Mouse (Mus musculus): ENCODE data around the gene Qsox1. TPM values are rescaled to one million over a fixed set of nuclear protein-coding genes. Genes with fewer than 3 reads are reported as not detected.

The Qsox1 gene
- polyA plus RNA-seq, 1 experiment from 2014 or later = 18.6 TPM

- no peaks in the 10 kb centered on the region for H3K27me3 ChIP-seq (ENCODE audit: insufficient read depth, poor library complexity, severe bottlenecking)
- no peak overlapping the region for H3K27ac ChIP-seq
- no peaks in the 10 kb centered on the region for H3K4me1 ChIP-seq
- H3K9me3 ChIP-seq = no peaks in the 10 kb centered on the region
- no peaks in the 10 kb centered on the region for H3K36me3 ChIP-seq
- no peak overlapping the region for H3K4me3 ChIP-seq
- WGBS = 89% methylated on average over 5 of the region's 5 CpGs
- DNase-seq (ENCODE audit: low spot score) = no peak
These were observed 8.0 kb upstream of the Qsox1 start for GRCm38 (mm10) chr1:155820646-155821045.

GRCm38 (mm10) chr1:155816167-155816566 lies 3.5 kb upstream of the Qsox1 start:
- H3K27ac ChIP-seq = no peak overlapping the region
- no peaks in the 10 kb centered on the region for H3K36me3 ChIP-seq
- DNase-seq (ENCODE audit: low spot score) = no peak
- H3K4me3 ChIP-seq = no peak overlapping the region
- WGBS = 65% methylated on average over 2 of the region's 2 CpGs
- H3K4me1 ChIP-seq = peaks cover 16% of the 10 kb centered on the region; the same call in 1 of the 2 replicates
- H3K27me3 ChIP-seq (ENCODE audit: insufficient read depth, poor library complexity, severe bottlenecking) = 0 out of 2 replicates have a peak, but pooled peaks cover 6% of the 10 kb centered on the region
- H3K9me3 ChIP-seq = no peaks in the 10 kb centered on the region

DNA sequence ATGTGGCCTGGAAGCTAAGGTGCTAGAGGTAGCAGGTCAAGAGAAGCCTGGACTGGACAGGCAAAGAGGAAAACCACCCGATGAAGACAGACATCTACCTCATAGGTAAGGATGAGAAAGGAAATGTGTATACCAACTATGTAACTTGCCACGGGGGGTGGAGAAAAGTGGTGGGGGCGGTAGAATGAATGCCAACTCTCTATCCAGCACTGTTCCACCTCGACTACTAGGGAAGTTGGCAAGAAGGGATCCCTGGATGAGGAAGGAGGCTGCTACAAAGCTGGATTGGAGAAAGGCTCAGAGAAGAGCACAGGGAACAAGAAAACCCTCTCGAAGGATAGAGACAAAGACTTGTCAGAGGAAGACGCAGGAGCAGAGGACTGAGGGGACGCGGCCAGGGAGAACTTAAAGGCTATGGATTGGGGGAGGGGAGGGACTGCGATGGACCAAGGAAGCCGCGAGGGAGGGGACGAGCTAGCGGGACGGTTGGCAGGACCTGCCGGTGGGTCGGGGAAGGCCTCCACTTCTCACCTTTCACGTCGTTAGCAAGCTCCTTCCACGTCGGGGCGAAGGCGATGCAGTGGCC lies 601 bp downstream of the Qsox1 start:
- no peaks in the 10 kb centered on the region for H3K9me3 ChIP-seq
- H3K27me3 ChIP-seq (ENCODE audit: insufficient read depth, poor library complexity, severe bottlenecking) = 0 out of 2 replicates have a peak, but pooled peaks cover 6% of the 10 kb centered on the region
- peak overlapping the region; percentile 84 for H3K27ac ChIP-seq
- 4% methylated on average over 22 of the region's 22 CpGs for WGBS
- DNase-seq (ENCODE audit: low spot score) = no peak
- H3K4me1 ChIP-seq = peaks cover 34% of the 10 kb centered on the region
- H3K36me3 ChIP-seq = no peaks in the 10 kb centered on the region
- peak overlapping the region; percentile 74 for H3K4me3 ChIP-seq

DNA sequence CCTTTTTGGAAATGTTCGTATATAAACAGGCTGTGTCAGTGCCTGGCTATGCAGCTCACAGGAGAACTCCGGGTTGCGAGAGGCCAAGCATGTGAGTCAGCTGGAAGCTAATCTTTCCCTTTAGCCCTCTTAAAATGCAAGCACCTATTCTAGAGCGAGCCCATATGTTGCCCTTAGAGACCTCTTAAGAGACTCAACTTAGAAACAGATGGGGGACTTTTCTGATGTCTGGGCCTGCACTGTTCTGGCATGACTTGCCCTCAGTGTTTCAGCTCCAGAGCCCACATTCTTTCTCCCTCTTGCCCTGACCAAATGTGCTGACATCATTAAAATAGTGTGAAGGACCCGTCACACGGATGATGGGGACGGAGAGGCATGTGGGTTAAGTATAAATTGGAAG lies 2.1 kb downstream of the Qsox1 start:
- Histone ChIP-seq H3K27ac (peak overlapping the region; percentile 73; the same call in 1 of the 2 replicates), H3K4me3 (peak overlapping the region; percentile 27; the same call in 1 of the 2 replicates), H3K27me3 (ENCODE audit: insufficient read depth, poor library complexity, severe bottlenecking) (0 out of 2 replicates have a peak, but pooled peaks cover 6% of the 10 kb centered on the region), H3K9me3 (no peaks in the 10 kb centered on the region), H3K4me1 (peaks cover 34% of the 10 kb centered on the region), H3K36me3 (no peaks in the 10 kb centered on the region)
- WGBS = 46% methylated on average over 7 of the region's 7 CpGs
- DNase-seq (ENCODE audit: low spot score) = no peak

- H3K4me3 ChIP-seq = 0 out of 2 replicates have a peak overlapping the region, but pooled peaks have one; percentile 27
- DNase-seq (ENCODE audit: low spot score) = no peak
These were observed 2.8 kb downstream of the Qsox1 start for GRCm38 (mm10) chr1:155809706-155810442.

DNA sequence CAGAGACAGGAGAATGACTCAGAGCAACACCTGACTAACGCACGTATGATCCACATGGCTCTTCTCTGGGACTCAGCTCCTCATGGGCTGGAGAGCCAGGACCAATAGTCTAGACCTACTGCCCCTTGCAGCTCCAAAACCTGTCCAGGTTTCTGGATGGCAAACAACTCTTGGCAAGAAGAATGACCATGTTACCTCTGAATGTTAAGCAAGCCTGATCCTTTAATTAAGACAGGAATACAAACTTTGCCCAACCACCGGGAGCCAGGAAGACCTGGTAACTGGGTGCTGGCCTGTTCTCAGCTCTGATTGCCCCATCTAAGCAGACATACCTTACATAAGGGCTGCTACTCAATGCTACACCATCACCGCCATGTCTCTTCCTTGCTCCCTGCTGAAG lies 4.4 kb downstream of the Qsox1 start:
- Histone ChIP-seq H3K9me3 (no peaks in the 10 kb centered on the region), H3K27me3 (ENCODE audit: insufficient read depth, poor library complexity, severe bottlenecking) (no peaks in the 10 kb centered on the region), H3K4me1 (peaks cover 31% of the 10 kb centered on the region), H3K27ac (no peak overlapping the region), H3K36me3 (peaks cover 7% of the 10 kb centered on the region; the same call in 1 of the 2 replicates), H3K4me3 (no peak overlapping the region)
- no peak for DNase-seq (ENCODE audit: low spot score)
- WGBS = 87% methylated on average over 4 of the region's 4 CpGs

More at GRCm38 (mm10) chr1:155809706-155810442, 2.8 kb downstream of the Qsox1 start:
- peak overlapping the region; percentile 73 for H3K27ac ChIP-seq
- peaks cover 34% of the 10 kb centered on the region for H3K4me1 ChIP-seq
- 0 out of 2 replicates have a peak, but pooled peaks cover 4% of the 10 kb centered on the region for H3K27me3 ChIP-seq (ENCODE audit: insufficient read depth, poor library complexity, severe bottlenecking)
- no peaks in the 10 kb centered on the region for H3K36me3 ChIP-seq
- 65% methylated on average over 10 of the region's 10 CpGs for WGBS
- H3K9me3 ChIP-seq = no peaks in the 10 kb centered on the region

- no peak for DNase-seq (ENCODE audit: low spot score)
- peaks cover 12% of the 10 kb centered on the region for H3K4me1 ChIP-seq
- H3K9me3 ChIP-seq = no peaks in the 10 kb centered on the region
- peaks cover 28% of the 10 kb centered on the region for H3K36me3 ChIP-seq
- no peak overlapping the region for H3K27ac ChIP-seq
- H3K4me3 ChIP-seq = no peak overlapping the region
- WGBS = 85% methylated on average over 9 of the region's 9 CpGs
- H3K27me3 ChIP-seq (ENCODE audit: insufficient read depth, poor library complexity, severe bottlenecking) = no peaks in the 10 kb centered on the region
These were observed 7.1 kb downstream of the Qsox1 start for GRCm38 (mm10) chr1:155805607-155806006.

DNA sequence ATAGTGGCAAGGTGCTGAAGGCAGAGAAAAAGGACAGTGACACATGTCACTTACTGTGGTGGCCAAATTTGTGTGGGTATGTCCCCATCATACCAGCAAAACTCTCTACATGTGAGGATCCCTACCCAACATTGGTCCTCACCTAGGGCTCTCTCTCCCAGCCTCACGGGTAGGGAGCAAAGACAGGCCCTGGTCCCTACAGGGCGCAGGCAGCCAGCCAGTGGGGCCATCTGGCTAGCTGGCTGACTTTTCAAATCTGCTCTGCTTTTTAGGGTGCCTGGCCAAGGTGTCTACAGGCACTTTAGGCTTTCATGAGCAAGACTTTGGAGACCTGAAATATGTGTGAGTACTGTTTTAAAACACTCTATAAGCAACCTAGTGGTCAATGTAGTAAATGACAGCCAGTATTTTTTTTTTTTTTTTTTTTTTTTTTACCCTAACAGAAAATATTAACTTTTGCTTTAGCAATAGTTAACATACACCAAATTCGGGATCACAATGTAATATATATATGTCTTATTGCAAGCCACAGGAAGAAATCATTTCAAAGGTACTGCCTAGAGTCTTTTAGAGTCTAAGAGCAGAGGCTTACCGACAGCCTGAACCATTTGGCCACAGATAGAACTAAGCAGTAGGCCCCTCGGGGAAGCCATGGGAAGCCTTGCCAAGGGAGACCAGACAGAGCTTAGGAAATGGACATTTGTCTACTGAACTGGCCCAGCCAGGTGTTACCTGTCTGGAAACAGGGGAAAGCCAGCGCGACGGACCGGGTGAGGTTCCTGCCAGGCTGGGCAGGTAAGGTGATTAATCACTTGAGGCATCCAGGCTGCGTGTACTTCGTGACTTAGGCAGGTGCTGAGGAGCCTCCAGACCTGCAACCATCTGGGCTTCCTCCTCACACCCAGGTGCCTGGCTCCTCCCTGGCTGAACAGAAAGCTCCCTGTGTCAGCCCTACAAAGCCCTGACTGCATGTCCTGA lies 11.4 kb downstream of the Qsox1 start:
- no peak overlapping the region for H3K4me3 ChIP-seq
- H3K9me3 ChIP-seq = no peaks in the 10 kb centered on the region
- WGBS = 87% methylated on average over 11 of the region's 11 CpGs
- peaks cover 14% of the 10 kb centered on the region for H3K4me1 ChIP-seq
- no peak for DNase-seq (ENCODE audit: low spot score)
- no peaks in the 10 kb centered on the region for H3K27me3 ChIP-seq (ENCODE audit: insufficient read depth, poor library complexity, severe bottlenecking)
- H3K36me3 ChIP-seq = peaks cover 44% of the 10 kb centered on the region
- no peak overlapping the region for H3K27ac ChIP-seq

DNA sequence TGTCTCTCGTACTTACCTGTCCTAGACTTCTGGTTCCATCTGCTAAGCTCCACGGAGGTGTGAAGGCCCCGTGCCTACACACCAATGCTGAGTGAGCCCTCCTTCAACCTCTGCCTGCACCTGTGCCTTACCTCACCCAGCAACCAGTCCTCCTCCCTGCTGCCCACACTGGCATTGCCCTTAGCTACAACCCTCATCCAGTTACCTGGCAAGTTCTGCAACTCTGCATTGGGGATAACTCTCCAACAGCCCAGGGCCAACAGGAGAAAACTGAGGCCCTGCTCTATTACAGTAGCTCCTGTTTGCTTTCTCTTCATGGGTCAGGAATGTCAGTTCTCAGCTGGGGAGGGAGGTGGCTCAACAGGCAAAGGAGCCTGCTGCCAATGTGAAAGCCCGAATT lies 14.7 kb downstream of the Qsox1 start:
- 87% methylated on average over 4 of the region's 4 CpGs for WGBS
- H3K4me1 ChIP-seq = peaks cover 17% of the 10 kb centered on the region
- H3K27ac ChIP-seq = no peak overlapping the region
- no peaks in the 10 kb centered on the region for H3K27me3 ChIP-seq (ENCODE audit: insufficient read depth, poor library complexity, severe bottlenecking)
- no peak overlapping the region for H3K4me3 ChIP-seq
- peaks cover 55% of the 10 kb centered on the region for H3K36me3 ChIP-seq
- DNase-seq (ENCODE audit: low spot score) = no peak
- H3K9me3 ChIP-seq = no peaks in the 10 kb centered on the region

DNA sequence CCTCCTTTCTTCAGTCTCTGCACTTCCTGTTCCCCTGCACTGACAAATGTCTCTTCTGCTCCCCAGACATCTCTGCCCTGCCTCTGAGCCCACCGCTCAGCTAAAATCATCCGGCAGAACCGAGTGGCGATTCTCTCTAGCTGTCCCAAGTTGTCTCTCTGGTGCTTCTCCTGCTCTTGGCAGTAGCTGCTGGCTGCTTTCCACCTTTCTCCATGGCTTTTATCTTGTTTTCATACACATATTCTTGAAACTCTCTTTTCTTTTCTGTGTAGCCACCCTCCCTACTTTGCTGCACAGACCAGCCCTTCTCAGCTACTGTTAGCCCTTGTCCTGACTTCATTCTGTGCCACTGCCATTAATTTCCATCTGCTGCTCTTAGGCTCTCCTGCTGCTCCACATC lies 15.3 kb downstream of the Qsox1 start:
- Histone ChIP-seq H3K27ac (no peak overlapping the region; the same call in 1 of the 2 replicates), H3K36me3 (peaks cover 54% of the 10 kb centered on the region), H3K4me3 (no peak overlapping the region), H3K4me1 (peaks cover 17% of the 10 kb centered on the region), H3K9me3 (no peaks in the 10 kb centered on the region), H3K27me3 (ENCODE audit: insufficient read depth, poor library complexity, severe bottlenecking) (no peaks in the 10 kb centered on the region)
- no peak for DNase-seq (ENCODE audit: low spot score)
- WGBS = 66% methylated on average over 4 of the region's 4 CpGs

DNA sequence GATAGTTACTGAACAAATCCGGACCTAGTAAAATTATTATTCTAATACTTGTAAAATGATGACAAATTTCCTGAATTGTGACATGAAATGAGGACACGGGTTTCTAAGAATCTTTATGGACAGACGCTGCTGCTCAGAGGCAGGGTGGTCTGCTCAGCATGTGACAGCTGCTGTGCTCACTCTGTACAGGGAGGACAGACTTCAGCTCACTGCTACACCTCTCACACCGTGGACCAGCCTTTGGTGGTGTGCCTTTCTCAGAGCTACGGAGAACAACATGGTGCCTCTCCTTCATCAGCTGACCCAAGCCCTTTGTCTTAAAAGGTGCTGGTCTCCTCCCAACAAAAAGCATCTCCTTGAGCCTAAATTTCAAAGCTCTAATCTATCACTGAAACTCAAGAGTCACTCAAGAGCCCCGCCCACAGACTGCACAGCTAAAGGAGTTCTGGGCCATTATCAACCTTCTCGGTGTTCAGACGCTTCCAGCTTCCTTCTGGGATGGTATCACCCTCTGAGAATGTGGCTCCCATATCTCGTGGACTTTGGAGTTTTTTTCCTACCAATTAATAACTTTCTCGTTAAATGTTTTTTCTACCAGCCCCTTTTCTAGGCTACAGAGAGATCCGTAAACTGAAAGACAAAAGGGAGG lies 15.8 kb downstream of the Qsox1 start:
- 0 out of 2 replicates have a peak overlapping the region, but pooled peaks have one; percentile 16 for H3K27ac ChIP-seq
- no peaks in the 10 kb centered on the region for H3K27me3 ChIP-seq (ENCODE audit: insufficient read depth, poor library complexity, severe bottlenecking)
- no peak overlapping the region for H3K4me3 ChIP-seq
- DNase-seq (ENCODE audit: low spot score) = no peak
- WGBS = 47% methylated on average over 11 of the region's 11 CpGs
- H3K4me1 ChIP-seq = peaks cover 17% of the 10 kb centered on the region
- no peaks in the 10 kb centered on the region for H3K9me3 ChIP-seq
- H3K36me3 ChIP-seq = peaks cover 53% of the 10 kb centered on the region

DNA sequence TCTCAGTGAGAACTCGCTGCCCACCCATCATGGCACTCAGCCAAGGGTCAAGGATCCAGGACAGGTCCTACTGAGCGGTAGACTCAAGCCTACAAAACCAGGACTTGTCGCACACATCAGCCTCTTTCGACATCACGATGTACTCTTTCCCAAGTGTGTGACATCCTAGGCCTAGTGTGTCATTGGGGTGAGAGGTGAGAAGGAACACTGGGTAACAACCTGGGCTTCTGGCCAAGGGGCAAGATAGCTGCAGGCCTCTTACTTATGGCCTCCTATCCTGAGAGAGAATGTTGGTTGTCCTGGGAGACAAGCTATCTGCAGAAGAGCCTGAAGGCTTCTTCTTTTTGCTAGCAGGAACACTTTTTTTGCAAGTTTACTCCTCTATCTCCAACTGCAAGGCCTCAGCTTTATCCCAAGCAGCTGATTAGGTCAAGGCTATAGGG lies 16.9 kb downstream of the Qsox1 start:
- Histone ChIP-seq H3K36me3 (peaks cover 45% of the 10 kb centered on the region), H3K4me1 (peaks cover 17% of the 10 kb centered on the region), H3K27me3 (ENCODE audit: insufficient read depth, poor library complexity, severe bottlenecking) (no peaks in the 10 kb centered on the region), H3K4me3 (no peak overlapping the region), H3K9me3 (no peaks in the 10 kb centered on the region), H3K27ac (no peak overlapping the region)
- 89% methylated on average over 5 of the region's 5 CpGs for WGBS
- DNase-seq (ENCODE audit: low spot score) = no peak

Data from heart, embryonic 10.5 days (tissue).